Mouse (Mus musculus) cerebellum, adult 2 months (tissue): ENCODE data around the gene Ppp1r37. TPM values are rescaled to one million over a fixed set of nuclear protein-coding genes. Genes with fewer than 3 reads are reported as not detected.
"Not testable (repeated sequence)": the region's sequence is repeated elsewhere in the genome, so short reads cannot be mapped to it uniquely, and the experiment has no call there.

Experiments
- DNase-seq, 2 experiments: peaks; one replicate each; pipeline ENCODE4 v3.0.0; 2021
- H3K27ac ChIP-seq: fragments of 200-500 bp; 2 replicates; pipeline ENCODE4 v1.5.1; 2012; ENCODE audit warnings: low read length, control low read depth, inconsistent platforms; ENCODE audit not compliant: insufficient read depth
- H3K27me3 ChIP-seq: fragments of 200-500 bp; 2 replicates; pipeline ENCODE4 v1.6.1; 2012; ENCODE audit warnings: inconsistent platforms, mild to moderate bottlenecking, low read length, moderate library complexity; ENCODE audit not compliant: control insufficient read depth, insufficient read depth
- H3K4me1 ChIP-seq: fragments of 200-500 bp; 2 replicates; pipeline ENCODE4 v1.6.1; 2011; ENCODE audit warnings: low read length; ENCODE audit not compliant: control insufficient read depth, insufficient read depth
- H3K4me3 ChIP-seq: fragments of 200-500 bp; replicated peaks from 2 replicates; pipeline ENCODE3; 2011; ENCODE audit warnings: mild to moderate bottlenecking, low read depth, low read length, control low read depth; ENCODE audit not compliant: insufficient read depth
- CTCF ChIP-seq: fragments of 200-500 bp; IDR thresholded peaks from 2 replicates; pipeline ENCODE4 v1.5.1; 2011; ENCODE audit warnings: low read depth, mild to moderate bottlenecking, control low read depth, low read length, moderate library complexity, borderline replicate concordance; ENCODE audit not compliant: insufficient read depth
- POLR2A ChIP-seq: fragments of 200-500 bp; IDR thresholded peaks from 2 replicates; pipeline ENCODE4 v1.6.1; 2011; ENCODE audit warnings: low read length, control low read depth, borderline replicate concordance; ENCODE audit not compliant: insufficient read depth
- WGBS: fragments of 180-500 bp; shearing (Covaris S2); methylation state at CpG from one replicate; pipeline ENCODE4 v1.1.7; 2018; 5-methylcytosine and 5-hydroxymethylcytosine counted together
- polyA plus RNA-seq: library from polyadenylated mRNA; depleted of rRNA; stranded (reverse); fragments of >200 nt; gene quantifications from 2 replicates; pipeline ENCODE4 v1.2.3, GENCODE M21; 2012; rRNA removed

Ppp1r37 gene
- polyA plus RNA-seq = 134 and 136 TPM in 2 replicates

DNA sequence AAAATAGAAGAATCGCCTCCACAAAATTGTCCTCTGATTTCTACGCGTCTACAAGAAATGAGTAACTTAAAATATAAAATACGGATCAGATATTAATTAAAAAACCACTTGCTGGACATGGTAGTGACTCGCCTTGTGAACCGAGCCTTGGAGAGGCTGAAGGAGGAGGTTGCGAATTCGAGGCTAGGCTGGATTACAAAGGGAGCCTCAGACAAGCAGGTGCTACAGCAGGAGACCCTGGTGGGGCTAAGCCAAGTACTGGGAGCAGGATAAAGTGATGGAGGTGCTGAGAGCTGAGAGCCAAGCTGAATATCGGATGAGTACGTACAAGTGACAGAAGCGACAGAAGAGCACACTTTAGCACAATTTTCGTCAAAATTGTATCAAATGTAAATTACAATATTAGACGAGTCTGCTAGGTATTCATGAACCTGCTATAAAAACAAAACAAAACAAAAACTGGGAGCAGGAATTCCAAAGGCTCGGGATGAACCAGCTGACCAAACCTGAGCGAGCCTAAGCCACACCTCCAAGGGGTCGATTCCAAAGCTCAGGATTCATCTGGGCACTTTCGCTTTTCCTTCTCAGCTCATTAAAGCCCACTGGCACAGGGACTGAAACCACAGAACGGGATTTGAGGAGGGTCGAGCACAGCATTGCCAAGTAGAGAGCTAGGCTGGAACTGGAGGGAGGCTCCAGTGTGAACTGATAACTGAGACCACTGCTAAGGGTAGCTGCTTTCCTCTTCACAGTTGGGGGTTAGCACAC is at the start of gene Ppp1r37:
TSS of gene Ppp1r37 (minus strand) at position 434 of the 768 bp plus-strand sequence.
- peak within 1 kb of the TSS; percentile 97 for H3K27ac ChIP-seq
- peak within 1 kb of the TSS; percentile 91 for H3K4me3 ChIP-seq
- H3K4me1 ChIP-seq = peaks cover 19% of the 10 kb centered on the region
- 0 out of 2 replicates have a peak, but pooled peaks have one; percentile 19 for TF ChIP-seq POLR2A
- no peak for TF ChIP-seq CTCF
- WGBS = under 1% methylated on average over 19 of the region's 19 CpGs
- no peak for DNase-seq
- no peaks in the 10 kb centered on the region for H3K27me3 ChIP-seq

DNA sequence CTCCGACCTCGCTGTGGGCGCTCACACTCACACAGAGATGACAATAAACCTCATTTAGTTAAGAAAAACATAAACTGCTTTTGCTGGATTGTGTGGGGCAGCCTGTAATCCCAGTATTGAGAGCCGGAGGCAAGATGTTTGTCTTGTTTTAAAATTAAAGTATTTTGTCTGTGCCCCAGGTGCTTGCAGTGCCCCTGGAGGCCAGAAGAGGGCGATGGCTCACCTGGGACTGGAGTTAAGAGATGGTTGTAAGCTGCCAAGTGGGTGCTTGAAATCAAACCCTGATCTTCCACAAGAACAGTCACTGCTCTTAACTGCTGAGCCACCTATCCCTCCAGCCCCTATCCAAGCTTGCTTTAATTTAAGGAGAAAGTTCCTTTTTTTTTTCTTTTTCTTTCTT is 48.1 kb upstream of the Ppp1r37 start:
- WGBS = 72% methylated on average over 5 of the region's 5 CpGs
- no peak overlapping the region for H3K27ac ChIP-seq
- H3K4me1 ChIP-seq = no peaks in the 10 kb centered on the region
- H3K4me3 ChIP-seq = no peak overlapping the region
- DNase-seq = no peak
- H3K27me3 ChIP-seq = no peaks in the 10 kb centered on the region
- no peak for TF ChIP-seq POLR2A
- TF ChIP-seq CTCF = no peak

DNA sequence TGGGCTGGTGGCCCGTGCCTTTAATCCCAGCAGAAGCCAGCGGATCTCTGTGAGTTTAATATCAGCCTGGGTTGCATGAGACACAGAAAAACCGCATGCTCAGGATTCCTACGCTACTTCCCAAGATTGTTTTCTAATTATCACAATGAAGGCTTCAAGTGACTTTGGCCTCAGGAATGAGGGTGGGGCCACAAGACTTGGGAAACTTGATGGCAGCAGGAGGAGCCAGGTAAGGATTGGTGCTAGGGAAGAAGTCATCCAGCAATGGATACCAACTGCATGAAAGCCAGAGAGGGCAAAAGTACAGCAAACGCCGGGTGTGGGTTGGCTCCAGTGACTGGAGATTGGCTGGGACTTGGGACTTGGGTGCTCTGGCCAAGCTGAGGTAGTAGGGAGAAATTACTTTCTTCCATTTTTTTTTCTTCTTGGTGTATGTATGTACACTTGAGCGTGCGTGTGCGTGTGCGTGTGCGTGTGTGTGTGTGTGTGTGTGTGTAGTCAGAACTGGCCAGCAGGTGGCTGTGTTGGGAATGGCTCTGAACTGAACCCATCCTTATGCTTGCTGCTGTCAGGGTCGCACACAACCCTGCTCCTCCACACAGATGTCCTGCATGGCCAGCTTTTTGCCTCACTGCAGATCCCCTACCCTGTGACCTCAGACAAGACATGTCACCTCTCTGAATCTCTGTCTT is 46.9 kb upstream of the Ppp1r37 start:
- Histone ChIP-seq H3K4me1 (no peaks in the 10 kb centered on the region), H3K4me3 (no peak overlapping the region), H3K27ac (no peak overlapping the region), H3K27me3 (no peaks in the 10 kb centered on the region)
- 93% methylated on average over 12 of the region's 12 CpGs for WGBS
- DNase-seq = no peak
- TF ChIP-seq POLR2A (no peak), CTCF (no peak)

DNA sequence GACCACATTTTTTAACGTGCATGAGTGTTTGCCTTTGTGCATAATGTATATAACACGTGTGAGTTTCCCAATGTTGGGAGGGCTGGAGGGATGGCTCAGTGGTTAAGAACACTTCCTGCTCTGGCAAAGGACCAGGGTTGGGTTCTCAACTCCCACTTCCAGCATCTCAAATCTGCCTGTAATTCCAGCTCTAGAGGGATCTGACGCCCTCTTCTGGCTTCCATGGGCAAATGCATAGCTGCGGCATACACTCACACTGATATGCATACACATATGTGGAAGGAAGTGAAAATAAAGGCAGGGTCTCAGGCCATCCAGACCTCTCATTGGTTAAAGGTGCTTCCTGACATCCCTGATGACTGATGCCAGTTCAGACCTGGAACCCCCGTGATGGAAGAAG is 44.4 kb upstream of the Ppp1r37 start:
- Histone ChIP-seq H3K4me3 (no peak overlapping the region), H3K27me3 (no peaks in the 10 kb centered on the region), H3K27ac (no peak overlapping the region), H3K4me1 (peaks cover 5% of the 10 kb centered on the region)
- 82% methylated on average over 5 of the region's 5 CpGs for WGBS
- no peak for TF ChIP-seq CTCF
- no peak for DNase-seq

DNA sequence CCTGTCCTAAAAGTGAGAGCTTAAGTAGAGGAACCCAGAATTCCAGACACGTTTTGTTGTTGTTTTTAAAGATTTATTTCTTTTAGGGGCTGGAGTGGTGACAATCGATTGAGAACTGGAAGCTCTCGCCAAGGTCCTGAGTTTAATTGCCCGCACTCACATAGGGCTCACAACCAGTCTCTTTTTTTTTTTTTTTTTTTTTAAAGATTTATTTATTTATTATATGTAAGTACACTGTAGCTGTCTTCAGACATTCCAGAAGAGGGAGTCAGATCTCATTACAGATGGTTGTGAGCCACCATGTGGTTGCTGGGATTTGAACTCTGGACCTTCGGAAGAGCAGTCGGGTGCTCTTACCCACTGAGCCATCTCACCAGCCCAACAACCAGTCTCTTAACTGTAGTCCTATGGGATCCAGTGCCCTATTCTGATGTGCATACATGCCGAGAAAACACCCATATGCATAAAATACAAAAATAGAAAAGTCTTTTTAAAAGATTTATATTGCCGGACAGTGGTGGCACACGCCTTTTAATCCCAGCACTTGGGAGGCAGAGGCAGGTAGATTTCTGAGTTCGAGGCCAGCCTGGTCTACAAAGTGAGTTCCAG is 41.8 kb upstream of the Ppp1r37 start:
- H3K27me3 ChIP-seq, H3K27ac ChIP-seq: not testable (repeated sequence)
- 49% methylated on average over 10 of the region's 10 CpGs for WGBS

DNA sequence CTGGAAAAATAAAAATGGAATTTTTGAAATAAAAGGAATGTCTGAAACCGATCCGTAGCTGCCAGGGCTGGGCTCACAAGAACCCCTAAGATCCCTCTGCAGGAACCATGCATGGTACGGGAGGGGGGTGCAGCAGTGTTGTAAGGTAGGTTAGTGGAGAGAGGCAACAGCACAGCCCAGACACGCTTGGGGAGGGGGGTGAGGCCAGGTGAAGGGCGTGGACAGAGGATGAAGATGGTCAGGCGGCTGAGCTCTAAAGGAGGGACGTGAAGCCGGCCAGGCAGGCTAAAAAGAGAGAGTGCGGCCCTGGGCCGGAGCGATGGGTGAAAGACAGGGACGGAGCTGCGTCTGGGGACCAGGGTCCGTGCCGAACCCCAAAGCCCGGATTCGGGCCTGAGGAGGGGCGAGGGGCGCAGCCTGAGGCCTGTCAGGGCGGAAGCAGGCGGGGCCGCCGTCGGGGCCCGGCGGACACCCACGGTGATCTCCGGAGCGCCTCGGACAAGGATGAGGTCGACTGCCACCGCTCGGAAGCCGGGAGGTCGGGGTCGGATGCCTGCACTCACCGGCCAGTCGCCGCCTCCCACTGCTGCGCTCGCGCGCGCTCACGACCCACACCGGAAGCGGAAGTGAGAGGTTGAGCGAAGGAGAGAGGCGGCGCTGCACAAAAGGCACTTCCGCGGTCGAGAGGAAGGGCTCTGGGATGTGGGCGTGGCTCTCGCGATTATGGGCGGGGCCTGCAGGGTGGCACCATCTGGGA is 41.2 kb upstream of the Ppp1r37 start, which contains the start of gene Clasrp:
TSS of gene Clasrp (minus strand) at position 638 of the 757 bp plus-strand sequence.
- H3K27ac ChIP-seq = peak within 1 kb of the TSS; percentile 46; the same call in 1 of the 2 replicates
- H3K4me3 ChIP-seq = peak within 1 kb of the TSS; percentile 69
- DNase-seq = peak; percentile 95
- H3K4me1 ChIP-seq = peaks cover 16% of the 10 kb centered on the region
- TF ChIP-seq CTCF (no peak), POLR2A (peak; percentile 89)
- WGBS = 1% methylated on average over 57 of the region's 57 CpGs
- no peaks in the 10 kb centered on the region for H3K27me3 ChIP-seq

More for the DNA sequence above, 41.8 kb upstream of the Ppp1r37 start:
- Histone ChIP-seq H3K4me1 (peaks cover 15% of the 10 kb centered on the region), H3K4me3 (peak overlapping the region; percentile 69)
- not testable (repeated sequence) for DNase-seq

DNA sequence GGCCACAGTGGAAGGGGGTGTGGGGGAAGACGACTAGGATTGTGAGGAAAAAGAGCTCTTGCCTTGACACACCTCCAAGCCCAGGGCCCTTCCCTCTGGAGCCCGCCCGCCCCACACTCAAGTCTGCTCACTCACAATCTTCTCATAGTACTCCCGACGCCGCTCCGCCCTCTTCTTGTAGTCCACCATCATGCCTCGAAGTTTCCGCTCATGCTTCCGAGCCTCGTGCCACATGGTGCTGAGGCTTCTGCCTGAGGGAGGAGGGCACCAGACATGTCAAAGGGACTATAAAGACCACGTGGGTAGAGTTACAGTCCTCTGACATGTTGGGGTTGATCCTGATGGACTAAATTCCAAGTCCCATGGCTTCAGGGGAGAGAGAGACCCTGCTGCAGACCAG is 40.2 kb upstream of the Ppp1r37 start:
- no peaks in the 10 kb centered on the region for H3K27me3 ChIP-seq
- no peak for DNase-seq
- 72% methylated on average over 12 of the region's 12 CpGs for WGBS
- TF ChIP-seq POLR2A = no peak
- TF ChIP-seq CTCF = no peak
- no peak overlapping the region for H3K4me3 ChIP-seq
- H3K4me1 ChIP-seq = peaks cover 16% of the 10 kb centered on the region
- H3K27ac ChIP-seq = peak overlapping the region; percentile 26; the same call in 1 of the 2 replicates
